Comparison of ENCODE assay signal across 8 mouse cellular contexts in the genomic region with DNA sequence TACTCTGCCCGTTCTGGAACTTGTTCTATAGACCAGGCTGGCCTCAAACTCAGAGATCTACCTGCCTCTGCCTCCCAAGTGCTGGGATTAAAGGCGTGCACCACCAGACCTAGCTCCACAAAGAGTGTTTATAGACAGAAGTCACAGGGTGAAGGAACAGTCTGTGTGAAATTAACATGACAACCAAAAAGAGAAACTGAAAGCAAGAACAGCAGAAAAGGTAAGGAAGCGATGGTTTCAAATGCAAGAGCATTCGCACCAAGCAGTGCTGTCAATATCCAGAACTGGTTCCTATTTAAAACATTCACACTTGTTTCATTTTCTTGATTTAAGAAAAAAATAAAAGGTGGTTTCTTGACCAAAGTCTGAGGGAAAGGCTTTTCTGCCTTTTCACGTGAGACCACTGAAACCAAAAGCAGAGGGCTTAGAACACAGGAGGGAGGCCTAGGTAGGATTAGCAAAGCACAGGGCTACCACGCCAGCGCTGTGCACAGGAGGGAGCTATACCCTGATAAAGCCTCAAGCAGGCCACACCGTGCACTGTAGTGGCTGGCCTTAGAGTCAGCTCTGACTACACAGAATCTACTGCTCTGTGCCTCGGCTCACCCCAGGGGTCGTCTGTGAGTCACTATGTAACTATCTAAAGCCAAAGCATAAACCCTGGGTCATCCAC. TPM values are rescaled to one million over a fixed set of nuclear protein-coding genes. Genes with fewer than 3 reads are reported as not detected.
A peak's percentile ranks its signal among the peaks of the same experiment; 100 is the strongest.
DNase-seq lines count a peak whose midpoint lies in the region; ATAC-seq and TF ChIP-seq lines count a peak whose summit lies in the region.

No protein-coding gene starts in this region.

- peaks cover 7% of the 10 kb centered on the region for H3K4me1 ChIP-seq in lung, embryonic 14.5 days (ENCODE audit: insufficient read depth)
- H3K4me1 ChIP-seq in stomach, postnatal 0 days (replicated peaks; ENCODE audit: control insufficient read depth, insufficient read depth) = 0 out of 2 replicates have a peak, but pooled peaks cover 2% of the 10 kb centered on the region

- peak; percentile 36 for TF ChIP-seq CTCF in lung, embryonic 14.5 days (IDR thresholded peaks at IDR 0.05; ENCODE audit: low read depth)
- TF ChIP-seq CTCF in stomach, postnatal 0 days (IDR thresholded peaks at IDR 0.05; ENCODE audit: low read depth) = peak; percentile 66

- H3K4me2 ChIP-seq in lung, embryonic 14.5 days = no peak overlapping the region
- no peak overlapping the region for H3K4me2 ChIP-seq in stomach, postnatal 0 days (replicated peaks; ENCODE audit: low read depth)

- DNase-seq in cerebellum, adult 11 months = peak; percentile 11
- no peak for DNase-seq in cerebellum, adult 11-12 months
- DNase-seq in CD4-positive helper T cell, adult 2 months (ENCODE audit: low read depth, low spot score) = peak; percentile 75
- peak; percentile 26 to 32 for DNase-seq in heart, postnatal 36 days
- peak; percentile 30 for DNase-seq in lung, embryonic 14.5 days
- DNase-seq in stomach, postnatal 0 days (ENCODE audit: low spot score) = peak; percentile 49
- no peak for DNase-seq in layer of hippocampus, adult 8-10 months (ENCODE audit: low spot score in 2 of 2)

- intact Hi-C loops in heart, postnatal 36 days (cut with DNase I) = loop anchor here (2.0 kb wide), 1 partner anchor 153 kb away; no protein-coding TSS in a partner anchor

- H3K36me3 ChIP-seq in lung, embryonic 14.5 days (ENCODE audit: insufficient read depth) = no peaks in the 10 kb centered on the region
- H3K36me3 ChIP-seq in stomach, postnatal 0 days (ENCODE audit: control insufficient read depth, insufficient read depth, low read length) = no peaks in the 10 kb centered on the region

- no peak overlapping the region for H3K4me3 ChIP-seq in lung, embryonic 14.5 days (ENCODE audit: low read depth, low read length)
- H3K4me3 ChIP-seq in stomach, postnatal 0 days (ENCODE audit: low read depth, low read length) = no peak overlapping the region

- ATAC-seq in common myeloid progenitor, adult 5-6 weeks (replicated peaks; ENCODE audit: low read depth, poor library complexity, severe bottlenecking) = peak; percentile 91
- ATAC-seq in lung, embryonic 14.5 days (ENCODE audit: insufficient read depth) = no peak
- peak; percentile 90 for ATAC-seq in stomach, postnatal 0 days (ENCODE audit: low FRiP score, low TSS enrichment)

- no peak overlapping the region for H3K9ac ChIP-seq in lung, embryonic 14.5 days
- no peak overlapping the region for H3K9ac ChIP-seq in stomach, postnatal 0 days (ENCODE audit: low read length)

- no peaks in the 10 kb centered on the region for H3K9me3 ChIP-seq in lung, embryonic 14.5 days (ENCODE audit: low read depth, low read length)
- no peaks in the 10 kb centered on the region for H3K9me3 ChIP-seq in stomach, postnatal 0 days (ENCODE audit: control insufficient read depth, low read length)

- TF ChIP-seq EP300 in stomach, postnatal 0 days (optimal IDR thresholded peaks at IDR 0.05) = no peak

- 58% methylated on average over 10 of the region's 10 CpGs for WGBS in lung, embryonic 14.5 days
- WGBS in stomach, postnatal 0 days = 54% methylated on average over 10 of the region's 10 CpGs

- no peaks in the 10 kb centered on the region for H3K27me3 ChIP-seq in lung, embryonic 14.5 days (ENCODE audit: insufficient read depth, low read length)
- H3K27me3 ChIP-seq in stomach, postnatal 0 days (ENCODE audit: control insufficient read depth, insufficient read depth, low read length) = no peaks in the 10 kb centered on the region

- H3K27ac ChIP-seq in lung, embryonic 14.5 days (ENCODE audit: low read depth) = no peak overlapping the region; the same call in 1 of the 2 replicates
- no peak overlapping the region for H3K27ac ChIP-seq in stomach, postnatal 0 days (replicated peaks)

RNA-seq across cellular contexts. Expression of a gene that starts 15.5 kb away (rescaled TPM):
- 34.5 and 49.8 TPM in 2 replicates for total RNA-seq in common myeloid progenitor, adult 5-6 weeks (2017)
- total RNA-seq in heart, postnatal 36 days (2021) = 10 to 100 TPM; 22.6 to 29.4 TPM
- polyA plus RNA-seq in lung, embryonic 14.5 days (2014; fragmentation: Nextera tagmentation; extraction: Ambion mirVana) = 68.3 and 74.4 TPM in 2 replicates
- polyA plus RNA-seq in stomach, postnatal 0 days (2015; fragmentation: Nextera tagmentation; extraction: Ambion mirVana) = 28.0 and 28.4 TPM in 2 replicates
- total RNA-seq in layer of hippocampus, adult 8-10 months (2022) = 10 to 100 TPM; 61.6 to 75.9 (median 74.3) TPM

Comparison
In these comparisons a context has a peak if more than half of its experiments do, and no peak if none do; other contexts are left out.
1. DNase-seq: peak in cerebellum, adult 11 months (single experiment), CD4-positive helper T cell, adult 2 months (single experiment), heart, postnatal 36 days (2 of 2), lung, embryonic 14.5 days (single experiment) and stomach, postnatal 0 days (single experiment); none in cerebellum, adult 11-12 months (single experiment) and layer of hippocampus, adult 8-10 months (0 of 2).